Comparison of ENCODE assay signal across 19 mouse cellular contexts in genomic region chr1:33265731-33266415, GRCm38 (mm10).
A peak's percentile ranks its signal among the peaks of the same experiment; 100 is the strongest.
DNase-seq lines count a peak whose midpoint lies in the region; ATAC-seq and TF ChIP-seq lines count a peak whose summit lies in the region.
"Had no signal": no experiment of that assay in that cellular context is flagged by ENCODE, and none has a peak within 500 bp of the region (broad histone marks: within the 10 kb centered on the region; RNA-seq: fewer than 3 reads in every experiment).

No protein-coding gene starts in this region.

- H3K4me2 ChIP-seq in heart, embryonic 11.5 days, result no peak overlapping the region
- H3K4me2 ChIP-seq in heart, postnatal 0 days (ENCODE audit: low read depth, low read length), result no peak overlapping the region
- no peak overlapping the region for H3K4me2 ChIP-seq in kidney, embryonic 14.5 days (replicated peaks; ENCODE audit: low read depth, low read length)
- H3K4me2 ChIP-seq: embryonic facial prominence, embryonic 13.5 days; forebrain, embryonic 12.5 days; hindbrain, embryonic 15.5 days had no signal

- ATAC-seq in heart, embryonic 11.5 days (replicated peaks; ENCODE audit: insufficient number of reproducible peaks, low FRiP score, low TSS enrichment), result no peak
- peak; percentile 47; the same call in 1 of the 2 replicates for ATAC-seq in heart, postnatal 0 days (ENCODE audit: insufficient read depth, low read depth)
- no peak for ATAC-seq in kidney, embryonic 14.5 days (ENCODE audit: low FRiP score, low TSS enrichment)
- ATAC-seq: inflammation-experienced regulatory T-cells, adult 6 months; intestine, postnatal 0 days had no signal

- no peak for TF ChIP-seq CTCF in heart, postnatal 0 days (IDR thresholded peaks at IDR 0.05; ENCODE audit: low read depth)

- no peaks in the 10 kb centered on the region for H3K36me3 ChIP-seq in heart, embryonic 11.5 days (ENCODE audit: control insufficient read depth, insufficient read depth, low read length)
- no peaks in the 10 kb centered on the region for H3K36me3 ChIP-seq in heart, postnatal 0 days (replicated peaks; ENCODE audit: control insufficient read depth, insufficient read depth, low read length)
- no peaks in the 10 kb centered on the region for H3K36me3 ChIP-seq in kidney, embryonic 14.5 days (ENCODE audit: control insufficient read depth, insufficient read depth, low read length)
- H3K36me3 ChIP-seq: embryonic facial prominence, embryonic 13.5 days; forebrain, embryonic 12.5 days; hindbrain, embryonic 15.5 days had no signal

- no peaks in the 10 kb centered on the region for H3K9me3 ChIP-seq in heart, embryonic 11.5 days (replicated peaks; ENCODE audit: control insufficient read depth, low read length)
- no peaks in the 10 kb centered on the region for H3K9me3 ChIP-seq in heart, postnatal 0 days (replicated peaks; ENCODE audit: control insufficient read depth, low read length)
- no peaks in the 10 kb centered on the region for H3K9me3 ChIP-seq in kidney, embryonic 14.5 days (ENCODE audit: control insufficient read depth, low read length)
- H3K9me3 ChIP-seq: embryonic facial prominence, embryonic 13.5 days; forebrain, embryonic 12.5 days; hindbrain, embryonic 15.5 days had no signal

- H3K9ac ChIP-seq in heart, embryonic 11.5 days (ENCODE audit: low read depth, low read length), result no peak overlapping the region
- H3K9ac ChIP-seq in heart, postnatal 0 days (replicated peaks; ENCODE audit: low read depth, low read length), result no peak overlapping the region
- no peak overlapping the region for H3K9ac ChIP-seq in kidney, embryonic 14.5 days (ENCODE audit: low read depth, low read length)
- H3K9ac ChIP-seq: embryonic facial prominence, embryonic 13.5 days; forebrain, embryonic 12.5 days; hindbrain, embryonic 15.5 days had no signal

- no peak overlapping the region for H3K27ac ChIP-seq in heart, embryonic 11.5 days (ENCODE audit: low read depth, low read length)
- no peak overlapping the region for H3K27ac ChIP-seq in heart, postnatal 0 days (ENCODE audit: low read depth)
- no peak overlapping the region for H3K27ac ChIP-seq in kidney, embryonic 14.5 days (ENCODE audit: low read depth, low read length)
- H3K27ac ChIP-seq: embryonic facial prominence, embryonic 13.5 days; forebrain, embryonic 12.5 days; gastrocnemius, adult 2 months; hindbrain, embryonic 15.5 days had no signal

- no peak overlapping the region for H3K4me3 ChIP-seq in heart, embryonic 11.5 days (ENCODE audit: low read depth, low read length)
- H3K4me3 ChIP-seq in heart, postnatal 0 days (ENCODE audit: low read depth, low read length), result no peak overlapping the region
- H3K4me3 ChIP-seq in kidney, embryonic 14.5 days (ENCODE audit: low read length), result no peak overlapping the region
- H3K4me3 ChIP-seq: embryonic facial prominence, embryonic 13.5 days; forebrain, embryonic 12.5 days; gastrocnemius, adult 2 months; hindbrain, embryonic 15.5 days had no signal

- no peaks in the 10 kb centered on the region for H3K4me1 ChIP-seq in heart, embryonic 11.5 days (ENCODE audit: control insufficient read depth, insufficient read depth, low read length)
- no peaks in the 10 kb centered on the region for H3K4me1 ChIP-seq in heart, postnatal 0 days (ENCODE audit: control insufficient read depth, insufficient read depth)
- H3K4me1 ChIP-seq in kidney, embryonic 14.5 days (ENCODE audit: control insufficient read depth, insufficient read depth, low read length), result no peaks in the 10 kb centered on the region
- H3K4me1 ChIP-seq: embryonic facial prominence, embryonic 13.5 days; hindbrain, embryonic 15.5 days had no signal

- WGBS in heart, embryonic 11.5 days (ENCODE audit: insufficient replicate concordance), result 70% methylated on average over 5 of the region's 5 CpGs
- 39% methylated on average over 5 of the region's 5 CpGs for WGBS in heart, postnatal 0 days
- WGBS in kidney, embryonic 14.5 days, result 80% methylated on average over 5 of the region's 5 CpGs

- H3K27me3 ChIP-seq in heart, embryonic 11.5 days (ENCODE audit: control insufficient read depth, insufficient read depth, low read length), result no peaks in the 10 kb centered on the region
- H3K27me3 ChIP-seq in heart, postnatal 0 days (ENCODE audit: control insufficient read depth, insufficient read depth, low read length), result no peaks in the 10 kb centered on the region
- no peaks in the 10 kb centered on the region for H3K27me3 ChIP-seq in kidney, embryonic 14.5 days (ENCODE audit: control insufficient read depth, insufficient read depth, low read length)
- H3K27me3 ChIP-seq: embryonic facial prominence, embryonic 13.5 days; forebrain, embryonic 12.5 days; hindbrain, embryonic 15.5 days had no signal

- TF ChIP-seq EP300 in heart, postnatal 0 days (IDR thresholded peaks at IDR 0.05; ENCODE audit: low read depth), result no peak

- peak; percentile 10 to 16 for DNase-seq in heart, adult 9 months (ENCODE audit: low spot score in 2 of 2)
- peak; percentile 56 for DNase-seq in Muller cell, postnatal 12 days (ENCODE audit: inconsistent ontology term)
- DNase-seq in NIH3T3 (ENCODE audit: low read depth), result peak; percentile 3
- peak; percentile 37 for DNase-seq in heart, postnatal 0 days (ENCODE audit: low spot score)
- no peak for DNase-seq in embryo, embryonic 11 days
- DNase-seq: adrenal gland, postnatal 10 days; cerebellum, adult 11-12 months; cerebellum, adult 9-10 months; cerebellum, postnatal 25 days; gastrocnemius, adult 2 months; gastrocnemius, postnatal 25 days; kidney, adult 8-10 months had no signal
